Mouse (Mus musculus): ENCODE results near the gene Ssbp3. TPM values are rescaled to one million over a fixed set of nuclear protein-coding genes. Genes with fewer than 3 reads are reported as not detected.

Ssbp3 gene
- polyA plus RNA-seq, 1 experiment from 2014 or later, result 31.5 TPM

DNA sequence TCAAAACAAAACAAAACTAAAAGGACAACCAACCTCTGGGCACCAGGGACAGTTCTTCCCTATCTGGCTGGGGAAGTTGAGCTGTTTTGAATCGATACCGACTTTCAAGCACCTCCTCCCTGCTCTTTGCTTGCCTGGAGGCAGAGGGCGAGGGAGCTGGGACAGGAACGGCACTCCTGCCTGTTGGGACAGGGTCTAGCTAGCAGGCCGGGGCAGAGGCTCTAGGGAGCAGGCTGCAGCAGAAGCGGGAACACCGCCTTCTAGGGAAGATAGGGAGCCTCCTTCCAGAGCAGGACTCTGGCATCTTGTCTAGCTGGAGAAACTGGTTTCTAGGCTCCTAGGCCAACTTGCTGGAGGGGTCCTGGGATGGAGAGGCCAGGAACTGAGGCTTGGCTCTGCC lies 70.2 kb downstream of the Ssbp3 start:
- H3K27me3 ChIP-seq (ENCODE audit: control insufficient read depth, insufficient read depth, low read depth, low read length), result no peaks in the 10 kb centered on the region
- no peak overlapping the region for H3K9ac ChIP-seq (ENCODE audit: low read depth, low read length)
- no peaks in the 10 kb centered on the region for H3K36me3 ChIP-seq (ENCODE audit: control insufficient read depth, insufficient read depth)
- no peak overlapping the region for H3K4me3 ChIP-seq (ENCODE audit: low read depth, low read length)
- ATAC-seq (ENCODE audit: low read depth), result peak; percentile 61
- H3K4me2 ChIP-seq (ENCODE audit: low read depth, low read length), result no peak overlapping the region
- 28% methylated on average over 7 of the region's 7 CpGs for WGBS (ENCODE audit: insufficient replicate concordance)
- peak overlapping the region; percentile 49 for H3K27ac ChIP-seq (ENCODE audit: low read length)
- H3K9me3 ChIP-seq (replicated peaks; ENCODE audit: control insufficient read depth, low read length), result no peaks in the 10 kb centered on the region
- peaks cover 41% of the 10 kb centered on the region for H3K4me1 ChIP-seq (ENCODE audit: control insufficient read depth, low read depth, low read length)

DNA sequence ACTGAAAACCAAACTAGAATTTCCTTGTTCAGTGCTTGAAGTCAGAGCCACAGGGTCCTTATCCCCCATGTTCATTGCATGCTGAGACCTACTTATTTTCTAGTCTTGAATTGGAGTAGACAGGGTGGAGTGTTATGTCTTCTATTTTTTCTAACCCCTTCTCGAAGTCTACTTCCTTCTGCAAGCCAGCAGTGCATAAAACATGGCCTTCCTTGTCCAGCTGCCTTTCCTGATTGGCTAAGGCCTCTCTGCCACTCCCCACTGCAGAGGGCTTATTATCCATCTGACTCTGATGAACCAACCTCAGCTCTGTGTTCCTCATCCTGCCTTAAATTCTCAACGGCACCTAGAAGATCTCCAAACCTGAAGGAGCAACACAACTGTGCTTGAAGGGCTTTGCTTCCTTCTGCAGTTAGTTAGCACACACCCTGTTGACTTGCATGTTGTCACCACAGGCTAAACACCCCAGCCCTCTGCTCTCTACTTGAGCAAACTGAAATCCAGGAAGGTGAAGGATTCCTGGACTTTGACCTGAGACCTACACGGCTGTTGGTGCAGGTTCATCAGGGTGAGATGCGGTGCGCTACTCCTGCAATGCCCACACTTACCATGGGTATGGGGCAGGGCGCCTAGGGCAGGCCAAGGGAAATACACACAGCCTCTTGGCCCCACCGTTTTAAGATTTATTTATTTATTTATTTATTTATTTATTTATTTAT lies 71.0 kb downstream of the Ssbp3 start:
- no peak overlapping the region for H3K9ac ChIP-seq (ENCODE audit: low read depth, low read length)
- ATAC-seq (ENCODE audit: low read depth), result no peak
- no peaks in the 10 kb centered on the region for H3K36me3 ChIP-seq (ENCODE audit: control insufficient read depth, insufficient read depth)
- no peaks in the 10 kb centered on the region for H3K27me3 ChIP-seq (ENCODE audit: control insufficient read depth, insufficient read depth, low read depth, low read length)
- no peak overlapping the region for H3K4me2 ChIP-seq (ENCODE audit: low read depth, low read length)
- H3K4me3 ChIP-seq (ENCODE audit: low read depth, low read length), result no peak overlapping the region
- WGBS (ENCODE audit: insufficient replicate concordance), result 60% methylated on average over 7 of the region's 7 CpGs
- H3K4me1 ChIP-seq (ENCODE audit: control insufficient read depth, low read depth, low read length), result peaks cover 40% of the 10 kb centered on the region
- H3K9me3 ChIP-seq (replicated peaks; ENCODE audit: control insufficient read depth, low read length), result no peaks in the 10 kb centered on the region
- H3K27ac ChIP-seq (ENCODE audit: low read length), result peak overlapping the region; percentile 49

DNA sequence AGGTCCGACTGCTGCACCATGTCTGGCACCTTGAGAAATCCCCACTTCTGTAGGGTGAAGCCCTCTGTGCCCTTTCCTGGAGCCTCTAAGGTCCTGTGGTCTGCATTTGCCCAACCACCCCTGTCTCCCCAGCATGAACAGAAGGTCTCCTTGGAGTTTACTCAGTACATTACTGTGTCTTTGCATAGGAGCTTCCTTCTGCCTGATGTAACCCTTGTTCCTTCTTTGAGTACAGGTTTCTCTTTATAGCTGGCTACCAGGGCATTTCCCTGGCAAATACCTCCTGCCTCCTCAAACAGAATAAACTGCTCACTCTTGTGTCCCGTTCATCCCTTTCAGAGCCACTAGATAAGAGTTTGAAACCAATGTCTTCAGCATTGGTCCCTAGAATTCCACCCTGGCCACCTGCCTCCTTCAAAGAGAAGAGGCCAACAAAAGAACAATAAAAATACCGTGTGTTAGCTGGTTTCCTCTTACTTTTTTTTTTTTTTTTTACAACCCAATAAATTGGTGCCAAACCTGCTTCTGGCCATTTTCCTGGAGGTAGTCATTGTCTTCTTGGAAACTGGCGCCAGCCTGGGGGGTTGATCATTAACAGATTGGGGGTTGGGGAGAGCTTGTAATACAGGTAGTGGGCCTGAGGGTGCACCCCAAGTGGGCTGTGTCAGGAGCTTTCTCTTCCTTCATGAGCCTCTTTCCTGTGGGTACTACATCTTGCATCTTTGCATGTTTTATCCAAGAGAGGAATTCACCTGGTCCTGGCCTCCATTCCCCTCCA lies 72.0 kb downstream of the Ssbp3 start:
- Histone ChIP-seq H3K9ac (ENCODE audit: low read depth, low read length) (no peak overlapping the region), H3K36me3 (ENCODE audit: control insufficient read depth, insufficient read depth) (no peaks in the 10 kb centered on the region), H3K4me3 (ENCODE audit: low read depth, low read length) (no peak overlapping the region), H3K27ac (ENCODE audit: low read length) (peak overlapping the region; percentile 61; the same call in 1 of the 2 replicates), H3K27me3 (ENCODE audit: control insufficient read depth, insufficient read depth, low read depth, low read length) (no peaks in the 10 kb centered on the region), H3K4me1 (ENCODE audit: control insufficient read depth, low read depth, low read length) (peaks cover 47% of the 10 kb centered on the region), H3K9me3 (replicated peaks; ENCODE audit: control insufficient read depth, low read length) (no peaks in the 10 kb centered on the region), H3K4me2 (ENCODE audit: low read depth, low read length) (no peak overlapping the region)
- 63% methylated on average over 4 of the region's 4 CpGs for WGBS (ENCODE audit: insufficient replicate concordance)
- no peak for ATAC-seq (ENCODE audit: low read depth)

DNA sequence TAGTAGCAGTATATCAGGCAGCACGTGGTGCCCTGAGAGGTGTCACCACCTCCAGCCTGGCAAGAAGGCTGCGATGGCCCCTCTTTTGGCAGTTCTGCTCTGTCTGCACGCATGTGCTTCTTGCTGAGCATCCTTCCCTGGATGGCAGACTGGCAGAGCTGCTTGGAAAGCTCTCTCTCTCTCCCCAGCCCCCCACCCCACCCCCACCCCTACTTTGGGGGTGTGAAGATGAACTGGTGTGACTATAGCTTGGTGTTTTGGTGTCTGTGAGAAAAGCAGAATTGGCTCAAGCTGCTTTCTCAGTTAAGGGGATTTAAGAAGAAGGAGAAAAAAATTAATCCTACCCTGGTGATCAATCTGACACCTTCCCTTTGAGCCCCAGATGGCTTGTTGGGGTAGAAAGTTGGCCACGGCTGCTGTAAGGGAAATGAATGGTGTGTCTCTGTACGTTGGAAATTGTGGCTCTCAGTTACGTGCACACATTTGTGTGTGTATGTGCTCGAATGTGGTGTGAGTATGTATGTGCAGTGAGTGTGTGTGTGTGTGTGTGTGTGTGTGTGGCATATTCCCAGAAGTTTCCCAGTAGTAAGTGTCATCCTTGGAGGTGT lies 73.5 kb downstream of the Ssbp3 start:
- Histone ChIP-seq H3K9ac (ENCODE audit: low read depth, low read length) (no peak overlapping the region), H3K27ac (ENCODE audit: low read length) (no peak overlapping the region), H3K4me2 (ENCODE audit: low read depth, low read length) (no peak overlapping the region), H3K9me3 (replicated peaks; ENCODE audit: control insufficient read depth, low read length) (no peaks in the 10 kb centered on the region), H3K27me3 (ENCODE audit: control insufficient read depth, insufficient read depth, low read depth, low read length) (no peaks in the 10 kb centered on the region), H3K36me3 (ENCODE audit: control insufficient read depth, insufficient read depth) (no peaks in the 10 kb centered on the region), H3K4me1 (ENCODE audit: control insufficient read depth, low read depth, low read length) (peaks cover 56% of the 10 kb centered on the region), H3K4me3 (ENCODE audit: low read depth, low read length) (no peak overlapping the region)
- 74% methylated on average over 7 of the region's 7 CpGs for WGBS (ENCODE audit: insufficient replicate concordance)
- no peak for ATAC-seq (ENCODE audit: low read depth)

DNA sequence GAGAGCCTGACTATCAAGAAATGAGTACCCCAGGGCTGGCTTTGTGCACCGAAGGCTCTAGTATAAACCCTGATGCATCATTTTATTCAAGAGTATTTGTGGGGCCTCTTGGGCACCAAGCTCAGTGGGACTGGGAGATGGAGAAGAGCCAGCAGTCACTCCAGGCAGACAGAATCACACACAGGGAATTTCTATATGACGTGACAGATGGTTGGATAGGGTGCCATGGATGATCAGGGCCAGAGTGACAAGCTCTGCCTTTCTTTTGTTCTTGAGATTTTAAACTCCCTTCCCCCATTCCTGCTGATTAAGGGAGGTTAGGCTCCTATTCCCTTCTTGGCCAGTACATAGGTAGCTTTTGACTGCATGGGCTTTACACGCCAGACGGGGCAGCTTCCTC lies 74.8 kb downstream of the Ssbp3 start:
- Histone ChIP-seq H3K4me1 (ENCODE audit: control insufficient read depth, low read depth, low read length) (peaks cover 51% of the 10 kb centered on the region), H3K9me3 (replicated peaks; ENCODE audit: control insufficient read depth, low read length) (no peaks in the 10 kb centered on the region), H3K27me3 (ENCODE audit: control insufficient read depth, insufficient read depth, low read depth, low read length) (no peaks in the 10 kb centered on the region), H3K27ac (ENCODE audit: low read length) (no peak overlapping the region), H3K4me3 (ENCODE audit: low read depth, low read length) (no peak overlapping the region), H3K9ac (ENCODE audit: low read depth, low read length) (no peak overlapping the region), H3K36me3 (ENCODE audit: control insufficient read depth, insufficient read depth) (no peaks in the 10 kb centered on the region), H3K4me2 (ENCODE audit: low read depth, low read length) (no peak overlapping the region)
- ATAC-seq (ENCODE audit: low read depth), result no peak
- WGBS (ENCODE audit: insufficient replicate concordance), result 76% methylated on average over 4 of the region's 4 CpGs

DNA sequence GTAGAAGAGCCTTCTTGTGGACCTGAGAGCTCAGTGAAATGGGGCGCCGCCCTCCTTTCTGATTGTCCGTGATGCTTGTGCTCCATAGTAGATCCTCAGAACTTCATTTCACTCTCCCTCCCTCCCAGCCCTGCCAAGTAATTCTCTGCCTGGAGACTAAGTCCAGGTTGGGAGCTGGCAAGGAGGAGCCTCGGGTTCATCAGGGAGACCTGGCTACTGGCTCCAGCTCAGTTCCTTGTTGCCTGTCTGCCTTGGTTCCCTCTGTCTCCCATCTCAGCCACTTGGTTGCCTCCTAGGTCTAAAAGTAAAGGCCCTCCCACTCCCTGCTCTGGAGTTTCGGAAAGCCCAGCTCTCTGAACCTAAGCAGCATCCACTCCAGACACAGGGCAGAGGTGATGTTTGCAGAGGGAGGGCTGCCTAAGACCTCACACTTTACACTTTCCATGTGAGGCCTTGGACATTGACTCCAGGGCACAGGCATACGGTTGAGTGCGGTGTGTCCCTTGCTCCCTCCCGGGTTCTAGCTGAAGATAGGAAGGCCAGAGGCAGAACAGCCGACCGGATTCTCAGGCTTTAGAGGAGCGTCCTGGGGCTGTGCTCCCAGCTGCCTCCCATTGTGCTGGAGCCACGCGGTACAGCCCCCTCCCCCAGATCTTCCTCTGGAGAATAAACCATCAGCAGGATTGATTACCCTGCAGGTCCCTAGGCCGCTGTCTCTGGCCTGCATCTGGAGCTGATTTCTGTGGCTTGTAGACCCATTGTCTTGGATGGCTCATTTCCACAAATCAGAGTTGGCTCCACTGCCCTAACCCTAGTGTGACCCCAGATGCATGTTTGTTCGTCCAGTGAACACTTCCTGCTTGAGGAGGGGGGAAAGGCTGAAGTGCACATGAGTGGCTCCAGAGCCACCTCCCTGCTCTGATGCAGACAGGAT lies 75.7 kb downstream of the Ssbp3 start:
- H3K4me1 ChIP-seq (ENCODE audit: control insufficient read depth, low read depth, low read length), result peaks cover 43% of the 10 kb centered on the region
- no peak overlapping the region for H3K4me3 ChIP-seq (ENCODE audit: low read depth, low read length)
- H3K27ac ChIP-seq (ENCODE audit: low read length), result peak overlapping the region; percentile 64
- no peaks in the 10 kb centered on the region for H3K9me3 ChIP-seq (replicated peaks; ENCODE audit: control insufficient read depth, low read length)
- peak; percentile 73 for ATAC-seq (ENCODE audit: low read depth)
- 64% methylated on average over 15 of the region's 15 CpGs for WGBS (ENCODE audit: insufficient replicate concordance)
- H3K36me3 ChIP-seq (ENCODE audit: control insufficient read depth, insufficient read depth), result no peaks in the 10 kb centered on the region
- H3K9ac ChIP-seq (ENCODE audit: low read depth, low read length), result no peak overlapping the region
- no peaks in the 10 kb centered on the region for H3K27me3 ChIP-seq (ENCODE audit: control insufficient read depth, insufficient read depth, low read depth, low read length)
- no peak overlapping the region for H3K4me2 ChIP-seq (ENCODE audit: low read depth, low read length)

DNA sequence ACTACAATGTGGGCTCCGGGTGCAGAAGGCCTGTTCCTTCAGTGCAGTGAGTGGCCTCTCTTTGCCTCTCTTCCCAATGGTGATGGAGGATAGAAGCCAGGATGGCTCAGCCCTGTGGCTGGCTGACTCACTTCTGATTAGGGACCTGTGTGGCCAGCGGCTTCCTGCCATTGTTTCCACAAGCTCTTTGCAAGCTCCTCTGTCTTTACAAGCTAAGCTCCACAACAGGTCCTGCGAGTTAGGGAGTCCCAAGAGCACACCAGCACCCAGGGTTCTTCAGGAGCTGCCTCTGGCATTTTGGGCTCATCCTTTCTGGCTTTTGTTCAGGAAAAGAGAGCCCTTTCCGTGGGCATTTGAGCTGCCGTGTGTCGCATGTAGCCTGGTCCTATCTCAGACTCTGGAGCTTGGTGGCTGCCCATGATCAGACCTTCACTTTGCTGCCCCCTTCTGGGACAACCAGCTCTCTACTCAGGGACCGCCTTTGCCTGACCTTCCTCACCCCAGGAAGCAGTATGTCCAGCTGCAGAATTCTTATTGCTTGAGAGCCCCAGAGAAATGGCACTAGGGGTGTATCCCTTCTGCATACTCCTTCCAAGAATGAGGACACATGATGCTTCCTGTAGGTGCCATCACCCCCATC lies 77.3 kb downstream of the Ssbp3 start:
- peaks cover 40% of the 10 kb centered on the region for H3K4me1 ChIP-seq (ENCODE audit: control insufficient read depth, low read depth, low read length)
- no peaks in the 10 kb centered on the region for H3K9me3 ChIP-seq (replicated peaks; ENCODE audit: control insufficient read depth, low read length)
- no peak overlapping the region for H3K4me3 ChIP-seq (ENCODE audit: low read depth, low read length)
- H3K27me3 ChIP-seq (ENCODE audit: control insufficient read depth, insufficient read depth, low read depth, low read length), result no peaks in the 10 kb centered on the region
- 5% methylated on average over 7 of the region's 7 CpGs for WGBS (ENCODE audit: insufficient replicate concordance)
- ATAC-seq (ENCODE audit: low read depth), result peak; percentile 66
- no peaks in the 10 kb centered on the region for H3K36me3 ChIP-seq (ENCODE audit: control insufficient read depth, insufficient read depth)
- no peak overlapping the region for H3K9ac ChIP-seq (ENCODE audit: low read depth, low read length)
- peak overlapping the region; percentile 20 for H3K27ac ChIP-seq (ENCODE audit: low read length)
- 0 out of 2 replicates have a peak overlapping the region, but pooled peaks have one; percentile 10 for H3K4me2 ChIP-seq (ENCODE audit: low read depth, low read length)

DNA sequence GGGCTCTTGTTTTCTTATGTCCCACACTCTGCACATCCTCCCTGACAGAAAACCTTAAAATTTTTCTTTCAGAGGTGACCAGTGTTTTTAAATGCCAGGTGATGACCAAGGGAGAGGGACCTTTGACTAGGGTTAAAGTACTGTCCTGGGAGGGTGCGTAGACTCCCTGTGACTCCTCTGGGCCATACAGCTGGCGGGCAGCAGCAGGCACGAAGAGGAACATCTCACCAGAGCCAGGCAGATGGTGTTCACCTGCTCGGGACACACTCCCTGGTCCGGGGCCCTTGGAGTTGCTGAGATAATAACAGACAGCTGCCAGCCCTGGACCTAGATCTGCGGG lies 78.4 kb downstream of the Ssbp3 start:
- Histone ChIP-seq H3K27me3 (ENCODE audit: control insufficient read depth, insufficient read depth, low read depth, low read length) (no peaks in the 10 kb centered on the region), H3K4me3 (ENCODE audit: low read depth, low read length) (no peak overlapping the region), H3K9ac (ENCODE audit: low read depth, low read length) (no peak overlapping the region), H3K4me1 (ENCODE audit: control insufficient read depth, low read depth, low read length) (peaks cover 37% of the 10 kb centered on the region), H3K9me3 (replicated peaks; ENCODE audit: control insufficient read depth, low read length) (no peaks in the 10 kb centered on the region), H3K4me2 (ENCODE audit: low read depth, low read length) (no peak overlapping the region), H3K27ac (ENCODE audit: low read length) (no peak overlapping the region), H3K36me3 (ENCODE audit: control insufficient read depth, insufficient read depth) (no peaks in the 10 kb centered on the region)
- no peak for ATAC-seq (ENCODE audit: low read depth)
- 78% methylated on average over 6 of the region's 6 CpGs for WGBS (ENCODE audit: insufficient replicate concordance)

Measured in liver, embryonic 16.5 days (tissue).